Mouse (Mus musculus): ENCODE measurements around the gene Gm21732. TPM values are rescaled to one million over a fixed set of nuclear protein-coding genes. Genes with fewer than 3 reads are reported as not detected.
"Not testable (repeated sequence)": the region's sequence is repeated elsewhere in the genome, so short reads cannot be mapped to it uniquely, and the experiment has no call there.

Gene Gm21732
- polyA plus RNA-seq (2015; fragmentation: Nextera tagmentation; extraction: Ambion mirVana): not detected in 2 replicates

GRCm38 (mm10) chrY:38575591-38575990, at the start of gene Gm21732:
Gene Gm21732 (minus strand): TSS chrY:38575691.
- H3K4me1 ChIP-seq (ENCODE audit: control insufficient read depth, insufficient read depth, low read length); H3K9me3 ChIP-seq (replicated peaks; ENCODE audit: control insufficient read depth, low read length); H3K9ac ChIP-seq (ENCODE audit: low read length); H3K27me3 ChIP-seq (ENCODE audit: control insufficient read depth, insufficient read depth, low read length); ATAC-seq (replicated peaks; ENCODE audit: extremely low read depth, insufficient read depth, low FRiP score); H3K27ac ChIP-seq (ENCODE audit: low read length); H3K4me2 ChIP-seq (ENCODE audit: low read depth, low read length); H3K36me3 ChIP-seq (ENCODE audit: control insufficient read depth, insufficient read depth); H3K4me3 ChIP-seq (ENCODE audit: low read length): not testable (repeated sequence)
- WGBS: no CpG with 5 or more reads among the region's 2 CpGs

Other genes starting within 250 kb of the Gm21732 start
- gene Gm20897, start 73.5 kb downstream of the Gm21732 start, polyA plus RNA-seq (2015; fragmentation: Nextera tagmentation; extraction: Ambion mirVana): not detected in 2 replicates

Measured in heart, embryonic 16.5 days (tissue).